Mouse (Mus musculus) midbrain, embryonic 11.5 days (tissue): ENCODE measurements around the gene Gm45713. TPM values are rescaled to one million over a fixed set of nuclear protein-coding genes. Genes with fewer than 3 reads are reported as not detected.

ENCODE experiments used
- ATAC-seq: fragments of 200-750 bp; cut with Nextera tagmentation; 2 replicates; pipeline ENCODE4 v1.8.0; 2017; ENCODE audit warnings: moderate TSS enrichment, moderate library complexity; ENCODE audit not compliant: low FRiP score
- DNase-seq: peaks from one replicate; pipeline ENCODE4 v3.0.0; 2015; ENCODE audit warnings: low spot score; ENCODE audit errors: missing footprints
- H3K27ac ChIP-seq: fragments of 300-500 bp; sonication (generic); 2 replicates; pipeline ENCODE4 v1.5.1; 2014; ENCODE audit warnings: low read depth, low read length
- H3K27me3 ChIP-seq: fragments of 300-500 bp; sonication (generic); 2 replicates; pipeline ENCODE4 v1.6.1; 2014; ENCODE audit warnings: mild to moderate bottlenecking, low read length, moderate library complexity, mixed read lengths; ENCODE audit not compliant: control insufficient read depth, insufficient read depth
- H3K36me3 ChIP-seq: fragments of 300-500 bp; sonication (generic); 2 replicates; pipeline ENCODE4 v1.6.1; 2014; ENCODE audit warnings: mild to moderate bottlenecking, low read length, moderate library complexity, mixed read lengths; ENCODE audit not compliant: control insufficient read depth, insufficient read depth
- H3K4me1 ChIP-seq: fragments of 300-500 bp; sonication (generic); 2 replicates; pipeline ENCODE4 v1.6.1; 2014; ENCODE audit warnings: low read length; ENCODE audit not compliant: control insufficient read depth, insufficient read depth
- H3K4me2 ChIP-seq: fragments of 300-500 bp; sonication (generic); 2 replicates; pipeline ENCODE4 v1.6.1; 2014; ENCODE audit warnings: mild to moderate bottlenecking, moderate library complexity
- H3K4me3 ChIP-seq: fragments of 300-500 bp; sonication (generic); 2 replicates; pipeline ENCODE4 v1.5.1; 2014; ENCODE audit warnings: low read depth, low read length
- H3K9ac ChIP-seq: fragments of 300-500 bp; sonication (generic); 2 replicates; pipeline ENCODE4 v1.6.1; 2014; ENCODE audit warnings: low read length
- H3K9me3 ChIP-seq: fragments of 300-500 bp; sonication (generic); 2 replicates; pipeline ENCODE4 v1.6.1; 2016; ENCODE audit warnings: low read length; ENCODE audit not compliant: control insufficient read depth
- WGBS: fragments of 180-500 bp; shearing (Covaris S2); extraction: QIAGEN DNeasy Blood & Tissue Kit; methylation state at CpG from one replicate; pipeline ENCODE4 v1.1.7; 2014; 5-methylcytosine and 5-hydroxymethylcytosine counted together
- polyA plus RNA-seq: library from polyadenylated mRNA; unstranded; fragments of >200 nt; fragmentation: Nextera tagmentation; extraction: Ambion mirVana; gene quantifications from 2 replicates; pipeline ENCODE4 v1.2.1, GENCODE M21; 2014

The Gm45713 gene
- polyA plus RNA-seq, 1 experiment from 2014 or later: 0.60 TPM

- Histone ChIP-seq H3K4me2 (no peak overlapping the region), H3K36me3 (no peaks in the 10 kb centered on the region), H3K27me3 (no peaks in the 10 kb centered on the region), H3K4me3 (no peak overlapping the region), H3K27ac (no peak overlapping the region), H3K4me1 (peaks cover 11% of the 10 kb centered on the region), H3K9ac (no peak overlapping the region), H3K9me3 (no peaks in the 10 kb centered on the region)
- no peak for ATAC-seq
- no peak for DNase-seq
- 58% methylated on average over 4 of the region's 4 CpGs for WGBS
Measured at GRCm38 (mm10) chr7:45150321-45150720, 14.3 kb upstream of the Gm45713 start.

- ATAC-seq (no peak), DNase-seq (no peak)
- Histone ChIP-seq H3K27me3 (no peaks in the 10 kb centered on the region), H3K27ac (no peak overlapping the region), H3K9ac (no peak overlapping the region), H3K9me3 (no peaks in the 10 kb centered on the region), H3K36me3 (no peaks in the 10 kb centered on the region; the same call in 1 of the 2 replicates), H3K4me2 (no peak overlapping the region), H3K4me1 (peaks cover 9% of the 10 kb centered on the region), H3K4me3 (no peak overlapping the region)
- WGBS: 26% methylated on average over 6 of the region's 6 CpGs
Measured at GRCm38 (mm10) chr7:45149545-45149944, 13.5 kb upstream of the Gm45713 start.

GRCm38 (mm10) chr7:45148534-45149098, 12.6 kb upstream of the Gm45713 start:
- WGBS: 69% methylated on average over 4 of the region's 4 CpGs
- H3K27me3 ChIP-seq: no peaks in the 10 kb centered on the region

GRCm38 (mm10) chr7:45147899-45148298, 11.9 kb upstream of the Gm45713 start:
- WGBS: 94% methylated on average over 11 of the region's 11 CpGs
- no peak for ATAC-seq

More at GRCm38 (mm10) chr7:45148534-45149098, 12.6 kb upstream of the Gm45713 start:
- H3K9me3 ChIP-seq: no peaks in the 10 kb centered on the region
- DNase-seq (no peak), ATAC-seq (no peak)
- H3K36me3 ChIP-seq: no peaks in the 10 kb centered on the region; the same call in 1 of the 2 replicates
- no peak overlapping the region for H3K9ac ChIP-seq
- H3K4me2 ChIP-seq: no peak overlapping the region
- H3K27ac ChIP-seq: no peak overlapping the region
- peaks cover 8% of the 10 kb centered on the region for H3K4me1 ChIP-seq
- no peak overlapping the region for H3K4me3 ChIP-seq

GRCm38 (mm10) chr7:45147267-45147666, 11.2 kb upstream of the Gm45713 start:
- no peak overlapping the region for H3K27ac ChIP-seq
- H3K27me3 ChIP-seq: no peaks in the 10 kb centered on the region
- DNase-seq: no peak
- no peak overlapping the region for H3K9ac ChIP-seq
- H3K9me3 ChIP-seq: no peaks in the 10 kb centered on the region
- WGBS: 94% methylated on average over 11 of the region's 11 CpGs
- H3K4me2 ChIP-seq: no peak overlapping the region
- H3K4me1 ChIP-seq: peaks cover 3% of the 10 kb centered on the region; the same call in 1 of the 2 replicates
- H3K4me3 ChIP-seq: no peak overlapping the region
- H3K36me3 ChIP-seq: no peaks in the 10 kb centered on the region; the same call in 1 of the 2 replicates
- ATAC-seq: no peak

More at GRCm38 (mm10) chr7:45147899-45148298, 11.9 kb upstream of the Gm45713 start:
- Histone ChIP-seq H3K36me3 (no peaks in the 10 kb centered on the region; the same call in 1 of the 2 replicates), H3K4me1 (peaks cover 3% of the 10 kb centered on the region; the same call in 1 of the 2 replicates), H3K9ac (no peak overlapping the region), H3K27me3 (no peaks in the 10 kb centered on the region), H3K9me3 (no peaks in the 10 kb centered on the region), H3K4me3 (no peak overlapping the region), H3K4me2 (no peak overlapping the region), H3K27ac (no peak overlapping the region)
- no peak for DNase-seq

GRCm38 (mm10) chr7:45145460-45145859, 9.4 kb upstream of the Gm45713 start:
- no peak for ATAC-seq
- Histone ChIP-seq H3K4me1 (peaks cover 3% of the 10 kb centered on the region; the same call in 1 of the 2 replicates), H3K9me3 (no peaks in the 10 kb centered on the region), H3K27me3 (no peaks in the 10 kb centered on the region), H3K4me3 (no peak overlapping the region), H3K27ac (no peak overlapping the region), H3K9ac (no peak overlapping the region), H3K36me3 (no peaks in the 10 kb centered on the region; the same call in 1 of the 2 replicates), H3K4me2 (no peak overlapping the region)
- WGBS: 95% methylated on average over 8 of the region's 8 CpGs
- no peak for DNase-seq

- Histone ChIP-seq H3K9ac (no peak overlapping the region), H3K27me3 (no peaks in the 10 kb centered on the region), H3K9me3 (no peaks in the 10 kb centered on the region), H3K4me2 (no peak overlapping the region), H3K4me1 (peaks cover 3% of the 10 kb centered on the region; the same call in 1 of the 2 replicates), H3K36me3 (no peaks in the 10 kb centered on the region; the same call in 1 of the 2 replicates), H3K27ac (no peak overlapping the region), H3K4me3 (no peak overlapping the region)
- no peak for ATAC-seq
- WGBS: 87% methylated on average over 13 of the region's 13 CpGs
- DNase-seq: no peak
Measured at GRCm38 (mm10) chr7:45144368-45145174, 8.5 kb upstream of the Gm45713 start.

GRCm38 (mm10) chr7:45141914-45142313, 5.9 kb upstream of the Gm45713 start:
- 94% methylated on average over 5 of the region's 5 CpGs for WGBS
- ATAC-seq (no peak), DNase-seq (no peak)
- Histone ChIP-seq H3K27me3 (no peaks in the 10 kb centered on the region; the same call in 1 of the 2 replicates), H3K4me2 (no peak overlapping the region), H3K9ac (no peak overlapping the region), H3K4me1 (no peaks in the 10 kb centered on the region), H3K27ac (no peak overlapping the region), H3K4me3 (no peak overlapping the region), H3K36me3 (no peaks in the 10 kb centered on the region; the same call in 1 of the 2 replicates), H3K9me3 (no peaks in the 10 kb centered on the region)

- Histone ChIP-seq H3K4me2 (no peak overlapping the region), H3K27me3 (no peaks in the 10 kb centered on the region; the same call in 1 of the 2 replicates), H3K36me3 (no peaks in the 10 kb centered on the region; the same call in 1 of the 2 replicates), H3K9ac (no peak overlapping the region), H3K4me3 (no peak overlapping the region), H3K27ac (no peak overlapping the region), H3K9me3 (no peaks in the 10 kb centered on the region), H3K4me1 (no peaks in the 10 kb centered on the region)
- no peak for ATAC-seq
- 89% methylated on average over 3 of the region's 3 CpGs for WGBS
- DNase-seq: no peak
Measured at GRCm38 (mm10) chr7:45141319-45141718, 5.3 kb upstream of the Gm45713 start.
